Mouse (Mus musculus): ENCODE measurements around the gene Wdr45. TPM values are rescaled to one million over a fixed set of nuclear protein-coding genes. Genes with fewer than 3 reads are reported as not detected.

Gene Wdr45
- polyA plus RNA-seq, 1 experiment = 48.8 TPM

- no peak for DNase-seq (ENCODE audit: low spot score)
Measured at GRCm38 (mm10) chrX:7763631-7764393, 49.7 kb downstream of the Wdr45 start.

GRCm38 (mm10) chrX:7764657-7765280, 50.6 kb downstream of the Wdr45 start:
- no peak for DNase-seq (ENCODE audit: low spot score)

- DNase-seq (ENCODE audit: low spot score) = no peak
Measured at GRCm38 (mm10) chrX:7765281-7765670, 51.1 kb downstream of the Wdr45 start.

- peak; percentile 37 for DNase-seq (ENCODE audit: low spot score)
Measured at GRCm38 (mm10) chrX:7765764-7766163, 51.6 kb downstream of the Wdr45 start.

GRCm38 (mm10) chrX:7769302-7770017, 55.3 kb downstream of the Wdr45 start:
- no peak for DNase-seq (ENCODE audit: low spot score)

- no peak for DNase-seq (ENCODE audit: low spot score)
Measured at GRCm38 (mm10) chrX:7772766-7773165, 58.6 kb downstream of the Wdr45 start.

GRCm38 (mm10) chrX:7775501-7776205, 61.5 kb downstream of the Wdr45 start:
- no peak for DNase-seq (ENCODE audit: low spot score)

- no peak for DNase-seq (ENCODE audit: low spot score)
Measured at GRCm38 (mm10) chrX:7776329-7777082, 62.4 kb downstream of the Wdr45 start.

Other genes with a start within 250 kb of the Wdr45 start
- gene Foxp3, start 140.7 kb upstream of the Wdr45 start, polyA plus RNA-seq (2012; rRNA removed) = 0.08 and 0.21 TPM in 2 replicates
- gene Ppp1r3f, start 140.1 kb upstream of the Wdr45 start, polyA plus RNA-seq (2012; rRNA removed) = 3.5 and 3.7 TPM in 2 replicates
- gene Ccdc22, start 108.8 kb upstream of the Wdr45 start, polyA plus RNA-seq (2012; rRNA removed) = 12.0 and 12.5 TPM in 2 replicates
- gene Cacna1f, start 107.2 kb upstream of the Wdr45 start, polyA plus RNA-seq (2012; rRNA removed) = 0.01 TPM in 2 replicates
- gene Syp, start 75.9 kb upstream of the Wdr45 start, polyA plus RNA-seq (2012; rRNA removed) = 3.6 and 4.0 TPM in 2 replicates
- 12.1 and 16.3 TPM in 2 replicates for gene Prickle3, start 57.1 kb upstream of the Wdr45 start, polyA plus RNA-seq (2012; rRNA removed)
- gene Plp2, start 42.9 kb upstream of the Wdr45 start, polyA plus RNA-seq (2012; rRNA removed) = 233 and 234 TPM in 2 replicates
- 1.1 and 1.6 TPM in 2 replicates for gene Magix, start 33.1 kb upstream of the Wdr45 start, polyA plus RNA-seq (2012; rRNA removed)
- 20.6 and 21.9 TPM in 2 replicates for gene Gpkow, start 17.2 kb upstream of the Wdr45 start, polyA plus RNA-seq (2012; rRNA removed)
- gene Gm45208, start 7.9 kb downstream of the Wdr45 start, polyA plus RNA-seq (2012; rRNA removed) = 0.44 TPM in 1 of 2 replicates, not detected in the other
- gene Praf2, start 14.1 kb downstream of the Wdr45 start, polyA plus RNA-seq (2012; rRNA removed) = 30.8 and 37.7 TPM in 2 replicates
- 16.9 and 17.2 TPM in 2 replicates for gene Ccdc120, start 36.6 kb downstream of the Wdr45 start, polyA plus RNA-seq (2012; rRNA removed)
- gene Tfe3, start 48.2 kb downstream of the Wdr45 start, polyA plus RNA-seq (2012; rRNA removed) = 11.2 and 23.7 TPM in 2 replicates
- gene Gripap1, start 75.4 kb downstream of the Wdr45 start, polyA plus RNA-seq (2012; rRNA removed) = 49.5 and 53.1 TPM in 2 replicates
- gene Kcnd1, start 108.0 kb downstream of the Wdr45 start, polyA plus RNA-seq (2012; rRNA removed) = 1.7 and 2.4 TPM in 2 replicates
- 31.4 and 43.4 TPM in 2 replicates for gene Otud5, start 127.0 kb downstream of the Wdr45 start, polyA plus RNA-seq (2012; rRNA removed)
- 8.8 and 10.8 TPM in 2 replicates for gene Pim2, start 163.9 kb downstream of the Wdr45 start, polyA plus RNA-seq (2012; rRNA removed)
- 43.3 and 68.2 TPM in 2 replicates for gene Slc35a2, start 169.7 kb downstream of the Wdr45 start, polyA plus RNA-seq (2012; rRNA removed)
- gene Pqbp1, start 184.9 kb downstream of the Wdr45 start, polyA plus RNA-seq (2012; rRNA removed) = 84.2 and 90.7 TPM in 2 replicates
- gene Timm17b, start 185.0 kb downstream of the Wdr45 start, polyA plus RNA-seq (2012; rRNA removed) = 22.2 and 23.7 TPM in 2 replicates
- gene Gm10491, start 193.5 kb downstream of the Wdr45 start, polyA plus RNA-seq (2012; rRNA removed) = not detected in 2 replicates
- not detected in 2 replicates for gene Gm10490, start 195.2 kb downstream of the Wdr45 start, polyA plus RNA-seq (2012; rRNA removed)
- 0.51 and 0.66 TPM in 2 replicates for gene Pcsk1n, start 205.5 kb downstream of the Wdr45 start, polyA plus RNA-seq (2012; rRNA removed)
- gene Eras, start 214.3 kb downstream of the Wdr45 start, polyA plus RNA-seq (2012; rRNA removed) = not detected in 2 replicates
- gene Hdac6, start 233.6 kb downstream of the Wdr45 start, polyA plus RNA-seq (2012; rRNA removed) = 20.9 and 22.0 TPM in 2 replicates

All from urinary bladder, adult 2 months (tissue).